Mouse (Mus musculus) intestine, postnatal 0 days (tissue): ENCODE data around the gene Gpr146. TPM values are rescaled to one million over a fixed set of nuclear protein-coding genes. Genes with fewer than 3 reads are reported as not detected.

ENCODE experiments used
- ATAC-seq: fragments of 200-750 bp; cut with Nextera tagmentation; 2 replicates; pipeline ENCODE4 v1.8.0; 2017; ENCODE audit warnings: mild to moderate bottlenecking, moderate TSS enrichment, moderate library complexity
- H3K27ac ChIP-seq: fragments of 300-500 bp; sonication (generic); 2 replicates; pipeline ENCODE4 v1.5.1; 2014; ENCODE audit warnings: mild to moderate bottlenecking, low read depth, low read length, moderate library complexity
- H3K27me3 ChIP-seq: fragments of 300-500 bp; sonication (generic); replicated peaks from 2 replicates; pipeline ENCODE4 v1.6.1; 2014; ENCODE audit warnings: low read length, mixed read lengths; ENCODE audit not compliant: control insufficient read depth, insufficient read depth
- H3K36me3 ChIP-seq: fragments of 300-500 bp; sonication (generic); 2 replicates; pipeline ENCODE4 v1.6.1; 2014; ENCODE audit warnings: mild to moderate bottlenecking, moderate library complexity; ENCODE audit not compliant: control insufficient read depth, insufficient read depth
- H3K4me1 ChIP-seq: fragments of 300-500 bp; sonication (generic); replicated peaks from 2 replicates; pipeline ENCODE4 v1.6.1; 2014; ENCODE audit warnings: antibody characterized with exemption, low read length, mixed read lengths; ENCODE audit not compliant: control insufficient read depth, insufficient read depth
- H3K4me2 ChIP-seq: fragments of 300-500 bp; sonication (generic); replicated peaks from 2 replicates; pipeline ENCODE4 v1.6.1; 2014; ENCODE audit warnings: low read depth, mild to moderate bottlenecking, moderate library complexity
- H3K4me3 ChIP-seq: fragments of 300-500 bp; sonication (generic); 2 replicates; pipeline ENCODE4 v1.5.1; 2014; ENCODE audit warnings: low read depth, low read length
- H3K9ac ChIP-seq: fragments of 300-500 bp; sonication (generic); 2 replicates; pipeline ENCODE4 v1.6.1; 2014; ENCODE audit warnings: mild to moderate bottlenecking, low read depth, low read length
- H3K9me3 ChIP-seq: fragments of 300-500 bp; sonication (generic); 2 replicates; pipeline ENCODE4 v1.6.1; 2016; ENCODE audit warnings: mixed run types; ENCODE audit not compliant: control insufficient read depth
- CTCF ChIP-seq: sonication (generic); IDR thresholded peaks from 2 replicates; pipeline ENCODE4 v1.5.1; 2016; ENCODE audit warnings: low read depth, mild to moderate bottlenecking, control low read depth, antibody characterized with exemption, moderate library complexity
- WGBS: fragments of 180-500 bp; shearing (Covaris S2); extraction: QIAGEN DNeasy Blood & Tissue Kit; methylation state at CpG from one replicate; pipeline ENCODE4 v1.1.7; 2014; 5-methylcytosine and 5-hydroxymethylcytosine counted together
- polyA plus RNA-seq: library from polyadenylated mRNA; unstranded; fragments of >200 nt; fragmentation: Nextera tagmentation; extraction: Ambion mirVana; gene quantifications from 2 replicates; pipeline ENCODE4 v1.2.1, GENCODE M21; 2015

The Gpr146 gene
- polyA plus RNA-seq, 1 experiment from 2014 or later, result 2.6 TPM

GRCm38 (mm10) chr5:139374841-139375240 lies 2.7 kb upstream of the Gpr146 start:
- Histone ChIP-seq H3K27ac (no peak overlapping the region), H3K9ac (no peak overlapping the region), H3K4me2 (no peak overlapping the region), H3K9me3 (no peaks in the 10 kb centered on the region), H3K4me3 (no peak overlapping the region), H3K36me3 (no peaks in the 10 kb centered on the region; the same call in 1 of the 2 replicates), H3K27me3 (no peaks in the 10 kb centered on the region), H3K4me1 (peaks cover 15% of the 10 kb centered on the region; the same call in 1 of the 2 replicates)
- 78% methylated on average over 2 of the region's 2 CpGs for WGBS
- ATAC-seq, result no peak
- no peak for TF ChIP-seq CTCF

DNA sequence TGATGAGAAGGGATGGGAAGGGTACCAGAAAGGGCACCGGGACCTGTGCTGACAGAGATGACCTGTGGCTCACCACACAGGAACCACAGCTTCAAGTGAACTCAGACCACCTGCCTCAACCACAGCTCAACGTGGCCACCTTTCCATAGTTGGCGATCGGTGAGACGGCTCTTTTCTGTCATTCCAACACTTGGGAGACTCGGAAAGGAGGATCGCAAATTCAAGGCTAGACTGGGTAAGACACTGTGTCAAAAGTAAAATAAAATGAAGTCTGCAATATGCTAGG lies 717 bp downstream of the Gpr146 start:
- no peak for TF ChIP-seq CTCF
- 83% methylated on average over 7 of the region's 7 CpGs for WGBS
- H3K4me1 ChIP-seq, result peaks cover 16% of the 10 kb centered on the region; the same call in 1 of the 2 replicates
- H3K27ac ChIP-seq, result no peak overlapping the region
- H3K4me2 ChIP-seq, result no peak overlapping the region
- H3K9ac ChIP-seq, result no peak overlapping the region
- no peaks in the 10 kb centered on the region for H3K9me3 ChIP-seq
- no peak overlapping the region for H3K4me3 ChIP-seq
- ATAC-seq, result no peak
- H3K36me3 ChIP-seq, result no peaks in the 10 kb centered on the region
- H3K27me3 ChIP-seq, result no peaks in the 10 kb centered on the region

DNA sequence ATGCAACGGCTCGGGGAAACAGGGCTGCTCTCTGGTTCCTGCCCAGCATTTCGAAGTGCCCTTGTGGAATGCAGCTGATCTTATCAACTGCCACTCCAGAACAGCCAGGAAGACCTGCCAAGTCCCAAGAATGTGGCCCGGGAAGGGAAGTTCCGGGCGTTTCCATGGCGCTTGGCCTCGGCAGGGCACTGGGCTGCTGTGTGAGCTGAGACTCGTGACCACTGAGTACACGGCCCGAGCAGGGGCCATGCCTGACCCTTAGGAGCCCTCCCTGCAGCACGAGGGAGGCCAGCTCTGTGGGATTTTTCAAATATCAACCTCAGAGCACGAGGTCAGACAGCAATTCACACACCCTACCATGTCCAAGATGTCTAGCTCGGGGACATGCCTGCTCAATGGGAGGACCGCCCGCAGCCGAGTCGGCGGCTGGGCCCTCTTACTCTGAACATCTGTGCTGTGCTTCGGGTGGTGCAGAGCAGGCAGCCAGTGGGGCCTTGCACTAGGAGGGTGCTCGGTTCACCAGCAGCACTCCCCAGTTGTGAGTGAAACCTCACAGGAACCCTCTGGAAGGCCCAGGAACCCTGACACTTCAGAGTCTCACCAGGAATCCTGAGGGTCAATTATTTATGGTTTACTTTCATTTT lies 1.6 kb downstream of the Gpr146 start:
- 20% methylated on average over 21 of the region's 21 CpGs for WGBS
- no peak for ATAC-seq
- no peak overlapping the region for H3K4me3 ChIP-seq
- H3K9me3 ChIP-seq, result no peaks in the 10 kb centered on the region
- no peaks in the 10 kb centered on the region for H3K36me3 ChIP-seq
- no peak overlapping the region for H3K9ac ChIP-seq
- peaks cover 16% of the 10 kb centered on the region; the same call in 1 of the 2 replicates for H3K4me1 ChIP-seq
- H3K27me3 ChIP-seq, result no peaks in the 10 kb centered on the region
- peak overlapping the region; percentile 32 for H3K4me2 ChIP-seq
- H3K27ac ChIP-seq, result peak overlapping the region; percentile 64
- no peak for TF ChIP-seq CTCF

DNA sequence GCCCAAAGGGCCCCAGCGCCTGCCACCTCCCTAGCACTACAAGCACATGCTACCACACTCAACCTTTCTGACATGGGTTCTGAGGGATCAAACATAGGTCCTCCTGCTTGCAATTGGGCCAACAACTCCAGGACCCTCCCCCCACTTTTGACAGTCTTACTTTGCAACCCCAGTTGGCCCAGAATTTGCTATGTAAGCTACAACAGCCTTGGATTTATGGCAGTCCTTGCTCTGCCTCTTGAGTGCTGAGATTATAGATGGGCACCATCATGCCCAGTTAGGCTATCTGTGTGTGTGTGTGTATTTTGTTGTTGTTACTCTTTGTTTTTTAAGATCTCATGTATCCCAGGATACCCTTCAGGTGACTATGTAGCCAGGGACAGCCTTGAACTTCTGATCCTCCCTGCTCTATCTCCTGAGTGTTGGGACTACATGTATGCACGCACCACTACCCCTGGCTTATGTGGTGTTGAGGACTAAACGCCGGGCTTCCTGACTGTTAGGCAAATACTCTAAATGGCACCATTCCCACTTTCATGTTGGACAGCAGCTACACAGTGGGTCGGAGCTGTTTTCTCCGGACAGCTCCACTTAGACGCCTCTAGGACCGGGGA lies 2.4 kb downstream of the Gpr146 start:
- ATAC-seq, result no peak
- peak overlapping the region; percentile 62 for H3K9ac ChIP-seq
- WGBS, result 13% methylated on average over 8 of the region's 8 CpGs

DNA sequence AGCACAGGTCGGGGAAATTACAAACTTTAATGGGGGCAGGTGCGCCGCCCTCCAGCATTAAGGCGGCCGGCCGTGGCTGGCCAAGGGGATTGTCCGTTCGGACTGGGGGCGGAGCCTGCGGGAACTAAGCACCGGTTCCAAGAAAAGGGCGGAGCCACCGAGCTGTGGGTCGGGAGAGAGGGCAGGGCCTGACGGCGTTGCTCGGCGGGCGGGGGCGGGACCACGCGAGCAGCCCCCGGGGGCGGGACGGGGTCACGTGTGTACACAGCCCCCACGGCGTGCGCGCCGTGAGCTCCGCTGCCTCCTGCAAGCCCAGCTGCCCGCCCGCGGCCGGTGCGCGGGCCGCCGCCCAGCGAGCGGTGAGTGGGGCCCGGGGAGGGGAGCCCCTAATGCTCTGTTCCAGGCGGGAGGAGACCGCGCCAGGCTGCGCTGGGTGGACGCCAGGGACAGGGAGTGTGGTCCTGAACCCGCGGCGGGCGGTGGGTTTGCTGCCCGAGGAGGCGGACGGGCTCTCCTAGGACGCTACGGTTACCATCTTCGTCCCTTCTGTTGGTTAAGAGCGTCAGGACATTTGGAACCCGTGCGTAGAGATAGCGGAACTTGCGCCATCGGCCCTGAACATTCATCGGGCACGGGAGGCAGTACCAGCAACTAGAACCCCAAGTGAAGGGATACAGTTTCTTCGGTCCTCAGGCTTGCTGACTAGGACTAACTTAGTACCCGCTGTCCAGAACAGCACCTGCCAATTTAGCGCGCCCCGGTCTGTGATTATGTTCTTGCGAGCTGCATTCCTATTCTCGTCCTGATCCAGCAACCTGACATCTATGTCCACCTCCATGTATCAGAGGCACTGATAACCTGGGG lies 3.1 kb downstream of the Gpr146 start:
- Histone ChIP-seq H3K36me3 (no peaks in the 10 kb centered on the region), H3K9me3 (no peaks in the 10 kb centered on the region), H3K4me2 (peak overlapping the region; percentile 98), H3K27ac (peak overlapping the region; percentile 68), H3K9ac (peak overlapping the region; percentile 62), H3K4me3 (peak overlapping the region; percentile 71), H3K27me3 (no peaks in the 10 kb centered on the region), H3K4me1 (peaks cover 16% of the 10 kb centered on the region; the same call in 1 of the 2 replicates)
- ATAC-seq, result peak; percentile 72
- WGBS, result 1% methylated on average over 72 of the region's 73 CpGs
- TF ChIP-seq CTCF, result no peak

More for the DNA sequence above, 2.4 kb downstream of the Gpr146 start:
- H3K9me3 ChIP-seq, result no peaks in the 10 kb centered on the region
- H3K36me3 ChIP-seq, result no peaks in the 10 kb centered on the region
- no peak for TF ChIP-seq CTCF
- H3K4me3 ChIP-seq, result peak overlapping the region; percentile 71
- peak overlapping the region; percentile 46; the same call in 1 of the 2 replicates for H3K27ac ChIP-seq
- H3K4me1 ChIP-seq, result peaks cover 16% of the 10 kb centered on the region; the same call in 1 of the 2 replicates
- no peaks in the 10 kb centered on the region for H3K27me3 ChIP-seq
- peak overlapping the region; percentile 98 for H3K4me2 ChIP-seq
